Mouse (Mus musculus) layer of hippocampus, adult 2 months (tissue): Measurements from ENCODE around the gene Tcf3. TPM values are rescaled to one million over a fixed set of nuclear protein-coding genes. Genes with fewer than 3 reads are reported as not detected.

ENCODE experiments used
- DNase-seq, 2 experiments: peaks; one replicate each; pipeline ENCODE4 v3.0.0; 2022; ENCODE audit warnings: low spot score in 2 of 2
- H3K27ac ChIP-seq: fragments of 200-600 bp; 2 replicates; pipeline ENCODE4 v1.8.1; 2022
- H3K4me3 ChIP-seq: fragments of 200-600 bp; 2 replicates; pipeline ENCODE4 v1.8.1; 2022; ENCODE audit warnings: mild to moderate bottlenecking
- CTCF ChIP-seq: fragments of 200-600 bp; conservative IDR thresholded peaks from 2 replicates; pipeline ENCODE4 v1.8.1; 2022; ENCODE audit warnings: antibody characterized with exemption, mild to moderate bottlenecking, moderate library complexity
- microRNA-seq, 2 experiments: library from miRNA; unstranded; fragments of <30 nt; microRNA quantifications; one replicate each; pipeline ENCODE4 v1.2.0; 2021
- total RNA-seq, 2 experiments: library from RNA; stranded (reverse); gene quantifications; 2 replicates each; pipeline ENCODE4 v1.2.3; 2021

Gene Tcf3
- total RNA-seq, 2 experiments from 2014 or later: 27.6 to 31.6 TPM

DNA sequence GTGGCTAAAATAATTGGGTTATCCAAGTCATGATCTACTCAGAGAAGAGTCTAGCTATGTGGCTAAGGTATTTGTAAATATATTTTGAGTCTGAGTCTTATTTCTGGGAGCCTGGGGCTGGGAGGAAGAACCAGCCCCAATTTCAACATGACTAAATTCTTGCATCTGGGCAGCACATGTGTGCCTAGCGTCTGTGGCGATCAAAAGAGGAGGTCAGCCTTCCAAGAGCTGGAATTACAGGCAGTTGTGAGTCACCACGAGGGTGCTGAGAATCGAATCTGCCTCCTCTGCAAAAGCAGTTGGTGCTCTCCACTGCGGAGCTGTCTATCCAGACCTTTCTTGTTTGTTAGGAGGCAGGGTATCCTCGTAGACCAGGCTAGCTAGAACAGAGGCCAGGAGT is 67.7 kb downstream of the Tcf3 start:
- no peak for TF ChIP-seq CTCF
- Histone ChIP-seq H3K4me3 (no peak overlapping the region), H3K27ac (no peak overlapping the region)
- DNase-seq: no peak

DNA sequence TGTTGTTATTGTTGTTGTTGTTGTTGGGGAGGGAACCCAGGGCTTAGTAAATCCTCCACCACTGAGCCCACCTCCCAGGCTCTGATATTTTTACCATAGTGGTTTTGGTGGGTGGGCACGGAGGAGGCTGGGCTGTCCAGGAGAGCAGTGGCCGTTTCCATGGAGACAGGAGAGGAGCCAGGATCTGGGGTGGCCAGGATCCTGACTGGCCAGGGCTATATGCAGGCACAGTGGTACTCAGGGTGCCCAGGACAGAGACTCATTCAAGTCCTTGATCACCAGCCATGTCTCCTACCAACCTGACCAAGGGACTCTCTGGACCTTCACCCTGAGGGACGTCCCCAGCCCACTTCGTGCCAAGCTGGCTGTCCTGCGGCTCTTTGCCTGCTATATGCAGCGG is 69.7 kb downstream of the Tcf3 start:
- Histone ChIP-seq H3K27ac (no peak overlapping the region), H3K4me3 (no peak overlapping the region)
- no peak for TF ChIP-seq CTCF
- DNase-seq: no peak

Small RNA genes lying within 50 kb of the gene (microRNA-seq; reads per million reads assigned to microRNA genes)
- 0 reads per million in 2 experiments for gene Gm22721

Other genes with a start within 250 kb of the Tcf3 start
- gene Mum1, start 207.2 kb downstream of the Tcf3 start, total RNA-seq: 10 to 100 TPM; 41.4 to 49.6 TPM
- gene Ndufs7, start 184.5 kb downstream of the Tcf3 start, total RNA-seq: 100 to 1,000 TPM; 201 to 210 TPM
- gene Gamt, start 172.6 kb downstream of the Tcf3 start, total RNA-seq: 10 to 100 TPM; 29.8 to 33.1 TPM
- 10 to 100 TPM; 91.2 to 95.4 TPM for gene Dazap1, start 172.2 kb downstream of the Tcf3 start, total RNA-seq
- 100 to 1,000 TPM; 926 to 932 TPM for gene Rps15, start 141.2 kb downstream of the Tcf3 start, total RNA-seq
- gene Apc2, start 137.7 kb downstream of the Tcf3 start, total RNA-seq: 100 to 1,000 TPM in 1 of 2 experiments, 10 to 100 TPM in 1; 98.3 to 110 TPM
- 10 to 100 TPM; 23.5 to 25.7 TPM for gene 2310011J03Rik, start 113.1 kb downstream of the Tcf3 start, total RNA-seq
- gene Pcsk4, start 104.1 kb downstream of the Tcf3 start, total RNA-seq: 1 to 10 TPM; 2.8 to 3.2 TPM
- gene Reep6, start 103.7 kb downstream of the Tcf3 start, total RNA-seq: 10 to 100 TPM in 1 of 2 experiments, 1 to 10 TPM in 1; 9.6 to 11.0 TPM
- 1 to 10 TPM; 4.7 to 7.2 TPM for gene Adamtsl5, start 85.2 kb downstream of the Tcf3 start, total RNA-seq
- 10 to 100 TPM; 33.4 to 36.6 TPM for gene Plk5, start 77.2 kb downstream of the Tcf3 start, total RNA-seq
- gene Mex3d, start 46.0 kb downstream of the Tcf3 start, total RNA-seq: 10 to 100 TPM; 15.5 to 17.1 TPM
- gene Mbd3, start 34.1 kb downstream of the Tcf3 start, total RNA-seq: 100 to 1,000 TPM; 147 to 149 TPM
- 100 to 1,000 TPM; 404 to 413 TPM for gene Uqcr11, start 26.8 kb downstream of the Tcf3 start, total RNA-seq
- gene Onecut3, start 61.2 kb upstream of the Tcf3 start, total RNA-seq: not detected
- under 1 TPM; 0.12 to 0.31 TPM for gene Atp8b3, start 105.5 kb upstream of the Tcf3 start, total RNA-seq
- gene Rexo1, start 127.9 kb upstream of the Tcf3 start, total RNA-seq: 10 to 100 TPM; 51.6 to 52.8 TPM
- 10 to 100 TPM; 50.8 to 56.8 TPM for gene Klf16, start 143.7 kb upstream of the Tcf3 start, total RNA-seq
- gene Abhd17a, start 156.7 kb upstream of the Tcf3 start, total RNA-seq: 100 to 1,000 TPM; 158 to 166 TPM
- gene Scamp4, start 169.2 kb upstream of the Tcf3 start, total RNA-seq: 10 to 100 TPM; 42.9 to 43.1 TPM
- 1 to 10 TPM; 1.3 to 3.5 TPM for gene Adat3, start 169.2 kb upstream of the Tcf3 start, total RNA-seq
- 1 to 10 TPM; 3.0 to 4.5 TPM for gene Gm49322, start 172.4 kb upstream of the Tcf3 start, total RNA-seq
- gene Csnk1g2, start 189.2 kb upstream of the Tcf3 start, total RNA-seq: 100 to 1,000 TPM; 221 to 228 TPM
- gene Btbd2, start 223.4 kb upstream of the Tcf3 start, total RNA-seq: 100 to 1,000 TPM; 102 to 105 TPM
- 10 to 100 TPM; 45.3 to 46.9 TPM for gene Mknk2, start 244.5 kb upstream of the Tcf3 start, total RNA-seq